Mouse (Mus musculus) right cerebral cortex, adult 18-20 months (tissue): ENCODE measurements around the gene Hs3st4.

ENCODE experiments used
- DNase-seq: peaks from one replicate; pipeline ENCODE4 v3.0.0; 2022; ENCODE audit warnings: mixed read lengths

Gene Hs3st4

GRCm38 (mm10) chr7:123982461-123983038, at the start of gene Hs3st4:
TSS of gene Hs3st4 (plus strand) at chr7:123982869.
- peak; percentile 54 for DNase-seq

DNA sequence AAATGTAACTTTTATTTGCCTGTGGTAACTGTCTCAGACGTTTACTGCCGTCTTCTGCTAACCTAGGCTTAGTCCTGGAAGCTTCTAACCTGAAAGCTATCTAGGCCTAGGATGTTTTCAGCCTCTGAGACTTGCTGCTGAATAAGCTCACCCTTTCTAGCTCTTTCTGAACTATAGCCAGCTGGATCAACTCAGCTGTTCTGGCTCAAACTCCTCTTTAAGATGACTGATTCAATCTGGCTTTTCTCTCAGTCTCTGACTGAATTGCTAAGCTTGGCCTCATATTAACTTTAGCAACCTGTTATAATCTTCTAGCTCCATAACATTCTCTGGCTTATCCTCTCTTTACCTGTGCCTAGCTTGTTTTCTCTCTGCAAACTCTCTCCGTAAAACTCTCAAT, 35.8 kb upstream of the Hs3st4 start:
- no peak for DNase-seq

- no peak for DNase-seq
Observed at GRCm38 (mm10) chr7:123963021-123963420, 19.6 kb upstream of the Hs3st4 start.

DNA sequence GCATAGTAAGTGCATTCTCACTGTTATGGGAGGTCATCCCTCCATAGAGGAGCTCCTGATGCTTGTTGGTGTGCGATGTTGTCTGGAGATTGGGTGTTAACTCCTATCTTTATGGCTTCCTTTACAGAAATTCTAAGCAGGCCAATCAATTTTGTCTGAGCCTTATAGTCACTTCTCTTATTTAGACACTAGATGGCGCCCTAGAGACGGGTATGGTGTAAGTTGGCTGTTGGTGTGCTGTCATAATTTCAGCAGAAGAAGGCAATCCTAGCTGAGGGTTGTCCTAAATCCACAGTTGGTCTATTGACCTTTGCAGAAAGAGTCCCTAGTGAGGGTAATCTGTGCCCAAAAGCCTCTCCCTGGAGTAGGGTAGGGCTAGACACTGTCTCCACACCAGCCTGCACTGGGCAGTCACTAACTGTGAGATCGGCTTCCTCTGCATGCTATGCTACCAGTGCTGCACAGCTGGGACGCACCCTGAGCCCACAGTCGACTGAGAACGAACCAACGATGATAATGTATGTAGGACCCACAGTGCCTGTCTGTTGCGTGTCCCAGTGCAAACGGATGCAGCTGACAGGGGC, 18.0 kb upstream of the Hs3st4 start:
- no peak for DNase-seq

GRCm38 (mm10) chr7:123965515-123965914, 17.2 kb upstream of the Hs3st4 start:
- no peak for DNase-seq

DNA sequence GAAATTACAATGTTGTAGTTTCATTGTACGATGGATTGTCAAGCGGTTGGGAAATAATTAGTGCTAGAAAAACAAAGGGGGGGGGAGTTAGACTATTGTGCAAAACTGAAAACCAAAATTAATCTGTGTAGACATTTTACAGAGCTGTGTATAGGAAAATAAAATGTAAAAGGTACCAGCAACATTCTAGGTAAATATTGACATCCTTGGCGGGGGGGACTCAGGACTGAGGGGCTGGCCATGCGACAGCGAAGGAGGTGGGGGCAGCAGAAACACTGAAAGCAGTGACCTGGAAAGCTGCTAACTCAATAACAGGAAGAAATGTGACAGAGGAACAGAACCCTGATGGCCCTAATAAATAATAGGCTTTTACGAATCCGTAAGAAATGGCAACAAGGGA, 7.2 kb upstream of the Hs3st4 start:
- no peak for DNase-seq

- DNase-seq: no peak
Observed at GRCm38 (mm10) chr7:123981435-123981834, 1.2 kb upstream of the Hs3st4 start.

- no peak for DNase-seq
Observed at GRCm38 (mm10) chr7:123982010-123982409, 659 bp upstream of the Hs3st4 start.

- no peak for DNase-seq
Observed at GRCm38 (mm10) chr7:123983177-123984046, 743 bp downstream of the Hs3st4 start.

GRCm38 (mm10) chr7:123992121-123992520, 9.5 kb downstream of the Hs3st4 start:
- DNase-seq: no peak

GRCm38 (mm10) chr7:123997266-123997665, 14.6 kb downstream of the Hs3st4 start:
- DNase-seq: no peak

DNA sequence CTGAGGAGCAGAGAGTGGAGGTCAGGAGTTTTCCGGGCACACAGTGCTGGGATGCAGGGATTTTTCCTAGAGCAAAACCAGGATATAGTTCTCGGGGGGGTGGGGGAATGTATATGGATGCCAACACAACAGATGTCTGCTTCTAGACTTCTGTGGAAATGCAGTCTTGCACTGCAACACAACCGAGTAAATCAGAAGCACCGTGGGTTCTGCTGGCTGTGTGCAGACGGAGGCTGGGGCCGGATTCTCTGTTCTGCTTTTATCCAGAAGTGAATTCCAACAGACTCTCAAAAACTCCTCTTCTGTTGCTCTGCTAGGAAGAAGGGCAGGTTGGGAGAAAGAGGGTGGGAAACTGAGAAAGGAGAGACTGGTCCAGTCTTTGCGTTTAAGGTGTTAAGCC, 15.9 kb downstream of the Hs3st4 start:
- DNase-seq: peak; percentile 49

DNA sequence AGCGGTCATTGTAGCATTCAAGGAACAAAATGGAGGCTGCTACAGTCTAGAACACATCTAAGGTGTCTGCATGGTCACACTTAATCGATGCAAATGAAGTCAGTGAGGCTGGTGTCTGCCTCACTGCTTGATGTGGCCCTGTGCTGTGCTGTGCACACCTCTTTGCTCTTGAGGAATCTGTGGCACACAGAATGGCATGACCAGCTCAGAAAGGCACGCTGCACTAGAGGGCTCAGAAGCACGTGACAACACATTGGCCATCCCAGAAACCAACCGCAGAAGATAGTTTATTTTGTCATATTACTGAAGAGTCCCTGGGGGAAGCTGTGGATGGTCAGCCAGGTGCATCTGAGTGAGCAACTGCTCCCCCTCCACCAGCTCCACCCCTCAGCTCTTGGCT, 44.2 kb downstream of the Hs3st4 start:
- DNase-seq: no peak

DNA sequence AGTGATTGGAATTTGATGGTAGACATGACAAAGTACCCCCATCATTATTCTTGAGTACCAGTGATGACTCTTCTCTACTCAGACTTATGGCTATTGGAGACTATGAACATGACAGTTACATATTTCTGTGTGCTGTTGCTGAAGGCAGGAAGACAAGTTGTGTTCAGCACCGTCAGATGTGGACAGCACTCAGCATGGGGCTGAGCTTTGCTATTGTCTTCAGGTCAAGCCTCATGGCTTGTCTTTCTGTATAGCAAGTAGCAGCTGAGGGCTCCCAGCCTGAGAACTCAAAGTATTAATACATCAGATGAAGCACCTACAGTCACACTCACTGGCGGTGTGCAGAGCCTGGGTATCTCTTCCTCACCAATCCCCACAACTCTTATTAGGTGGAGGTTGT, 49.6 kb downstream of the Hs3st4 start:
- DNase-seq: no peak

GRCm38 (mm10) chr7:124033332-124033731, 50.7 kb downstream of the Hs3st4 start:
- DNase-seq: no peak

GRCm38 (mm10) chr7:124037281-124037700, 54.6 kb downstream of the Hs3st4 start:
- no peak for DNase-seq

GRCm38 (mm10) chr7:124039142-124039541, 56.5 kb downstream of the Hs3st4 start:
- no peak for DNase-seq

DNA sequence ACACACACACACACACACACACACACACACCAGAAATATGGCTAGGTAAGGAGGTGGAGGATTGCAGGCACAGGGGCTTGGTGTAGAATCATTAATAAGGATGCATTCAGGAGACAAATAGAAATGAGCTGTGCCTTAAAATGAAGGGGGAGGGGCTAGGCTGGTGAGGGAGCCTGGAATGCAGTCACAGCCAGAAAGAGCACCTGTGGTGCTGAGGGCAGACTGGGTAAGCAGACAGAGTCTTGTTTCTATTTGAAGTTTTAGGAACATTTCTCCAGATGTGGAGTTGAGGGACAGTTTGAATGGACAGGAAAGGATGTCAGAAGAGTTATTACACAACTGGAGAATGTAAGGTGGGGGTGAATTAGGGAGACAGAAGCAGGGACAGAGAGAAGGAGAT, 64.7 kb downstream of the Hs3st4 start:
- DNase-seq: no peak

DNA sequence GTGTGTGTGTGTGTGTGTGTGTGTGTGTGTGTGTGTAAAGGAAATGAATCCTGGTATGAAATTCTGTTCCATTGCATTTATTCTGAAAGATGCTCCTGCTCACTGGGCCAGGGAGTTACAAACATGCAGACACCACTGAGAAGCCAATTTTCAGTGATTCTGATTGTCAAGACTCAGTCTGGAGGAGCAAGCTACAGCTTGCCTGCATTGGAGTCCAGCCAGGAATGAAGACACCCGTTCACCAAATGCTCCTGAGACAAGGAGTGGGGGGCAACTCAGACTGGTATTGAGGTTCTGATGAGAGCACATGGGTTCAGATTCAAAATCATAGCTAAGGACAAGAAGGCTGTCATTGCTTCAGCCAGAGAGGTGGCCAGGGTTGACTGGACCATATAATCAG, 66.3 kb downstream of the Hs3st4 start:
- no peak for DNase-seq

DNA sequence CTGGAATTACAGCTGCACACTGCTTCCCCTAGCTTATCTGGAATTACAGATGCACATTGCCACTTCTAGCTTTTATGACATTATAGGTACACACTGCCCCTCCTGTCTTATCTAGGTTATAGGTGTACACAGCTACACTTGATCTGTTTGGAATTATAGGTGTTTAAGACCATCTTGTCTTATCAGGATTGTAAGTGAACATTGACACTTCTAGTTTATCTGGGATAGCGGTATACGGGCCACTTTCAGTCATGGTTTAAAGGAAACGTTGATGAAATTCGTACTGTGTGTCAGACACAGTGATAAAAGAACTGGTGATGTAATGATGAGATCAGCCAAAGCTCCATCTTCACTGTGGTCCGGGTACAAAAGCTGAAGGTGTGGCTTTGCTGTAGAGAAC, 67.8 kb downstream of the Hs3st4 start:
- DNase-seq: no peak

DNA sequence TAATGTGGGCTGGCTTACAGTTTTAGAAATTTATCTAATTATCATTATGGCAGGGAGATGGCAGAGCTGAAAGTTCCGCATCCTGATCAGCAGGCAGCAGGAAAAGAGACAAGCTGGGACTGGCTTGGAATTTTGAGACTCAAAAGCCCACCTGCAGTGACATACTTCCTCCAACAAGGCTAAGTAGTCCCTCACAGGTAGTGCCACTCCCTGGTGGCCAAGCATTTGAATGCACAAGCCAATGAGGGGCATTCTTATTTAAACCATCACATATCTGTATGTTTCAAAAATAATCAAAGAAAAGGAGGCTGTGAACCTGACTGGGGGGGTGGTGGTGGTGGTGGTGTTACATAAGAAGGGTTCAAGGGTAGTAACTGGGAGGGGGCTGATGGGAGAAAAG, 101.1 kb downstream of the Hs3st4 start:
- DNase-seq: no peak

DNA sequence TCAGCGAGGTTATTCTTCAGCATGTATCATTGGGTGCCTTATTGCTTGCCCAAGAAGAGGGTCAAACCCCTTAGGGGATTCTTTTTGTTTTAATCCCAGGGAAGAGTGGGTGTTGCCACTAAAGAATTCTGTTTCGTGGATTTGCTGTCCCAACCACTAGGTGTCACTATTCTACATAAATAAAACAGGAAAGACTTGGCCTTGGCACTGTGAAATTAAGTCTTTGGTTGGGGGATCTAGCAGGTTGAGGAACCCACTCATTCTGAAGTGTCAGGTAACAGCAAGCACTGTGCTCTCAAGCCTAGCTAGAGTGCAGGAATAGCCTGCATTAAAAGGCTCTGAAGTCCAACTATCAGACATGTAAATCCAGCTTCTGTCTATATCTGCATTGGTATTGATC, 146.3 kb downstream of the Hs3st4 start:
- no peak for DNase-seq

GRCm38 (mm10) chr7:124131312-124131711, 148.6 kb downstream of the Hs3st4 start:
- DNase-seq: peak; percentile 75

GRCm38 (mm10) chr7:124136133-124136532, 153.5 kb downstream of the Hs3st4 start:
- no peak for DNase-seq
